Mouse (Mus musculus): Measurements from ENCODE around the gene Naa50. TPM values are rescaled to one million over a fixed set of nuclear protein-coding genes. Genes with fewer than 3 reads are reported as not detected.

Naa50 gene
- polyA plus RNA-seq, 1 experiment from 2014 or later: 92.1 TPM

DNA sequence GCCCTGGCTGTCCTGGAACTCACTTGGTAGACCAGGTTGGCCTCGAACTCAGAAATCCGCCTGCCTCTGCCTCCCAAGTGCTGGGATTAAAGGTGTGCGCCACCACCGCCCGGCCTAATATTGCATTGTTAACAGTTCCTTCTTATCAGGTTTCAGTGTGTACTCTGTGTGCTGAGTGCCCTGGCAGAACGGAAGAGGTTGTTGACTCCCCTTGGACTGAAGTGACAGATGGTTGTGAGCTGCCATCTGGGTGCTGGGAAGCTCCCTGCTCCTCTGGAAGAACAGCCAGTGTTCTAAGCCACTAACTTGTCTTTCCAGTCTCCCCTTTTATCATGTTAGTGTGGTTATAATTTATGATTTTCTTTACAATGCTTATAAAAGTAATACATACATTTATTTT, 64.7 kb downstream of the Naa50 start:
- H3K4me3 ChIP-seq (ENCODE audit: low read depth, low read length): no peak overlapping the region
- no peak overlapping the region for H3K4me2 ChIP-seq (ENCODE audit: low read depth, low read length)
- H3K4me1 ChIP-seq (ENCODE audit: control insufficient read depth, insufficient read depth, low read length): no peaks in the 10 kb centered on the region
- ATAC-seq (ENCODE audit: low read depth): peak; percentile 47; the same call in 1 of the 2 replicates
- H3K36me3 ChIP-seq (ENCODE audit: control insufficient read depth, insufficient read depth, low read length): peaks cover 68% of the 10 kb centered on the region
- H3K9ac ChIP-seq (ENCODE audit: low read depth, low read length): no peak overlapping the region
- WGBS: 88% methylated on average over 6 of the region's 6 CpGs
- H3K27me3 ChIP-seq (replicated peaks; ENCODE audit: control insufficient read depth, insufficient read depth, low read length): no peaks in the 10 kb centered on the region
- DNase-seq (ENCODE audit: low spot score): no peak
- H3K27ac ChIP-seq (replicated peaks; ENCODE audit: low read depth, low read length): no peak overlapping the region
- H3K9me3 ChIP-seq (ENCODE audit: control insufficient read depth, low read length): no peaks in the 10 kb centered on the region

GRCm38 (mm10) chr16:44205973-44206372, 66.3 kb downstream of the Naa50 start:
- no peaks in the 10 kb centered on the region for H3K27me3 ChIP-seq (replicated peaks; ENCODE audit: control insufficient read depth, insufficient read depth, low read length)
- WGBS: 83% methylated on average over 8 of the region's 8 CpGs
- no peaks in the 10 kb centered on the region for H3K9me3 ChIP-seq (ENCODE audit: control insufficient read depth, low read length)
- ATAC-seq (ENCODE audit: low read depth) (no peak), DNase-seq (ENCODE audit: low spot score) (no peak)
- H3K9ac ChIP-seq (ENCODE audit: low read depth, low read length): no peak overlapping the region
- H3K4me3 ChIP-seq (ENCODE audit: low read depth, low read length): no peak overlapping the region
- no peaks in the 10 kb centered on the region for H3K4me1 ChIP-seq (ENCODE audit: control insufficient read depth, insufficient read depth, low read length)
- H3K4me2 ChIP-seq (ENCODE audit: low read depth, low read length): no peak overlapping the region
- peaks cover 69% of the 10 kb centered on the region for H3K36me3 ChIP-seq (ENCODE audit: control insufficient read depth, insufficient read depth, low read length)
- H3K27ac ChIP-seq (replicated peaks; ENCODE audit: low read depth, low read length): no peak overlapping the region

DNA sequence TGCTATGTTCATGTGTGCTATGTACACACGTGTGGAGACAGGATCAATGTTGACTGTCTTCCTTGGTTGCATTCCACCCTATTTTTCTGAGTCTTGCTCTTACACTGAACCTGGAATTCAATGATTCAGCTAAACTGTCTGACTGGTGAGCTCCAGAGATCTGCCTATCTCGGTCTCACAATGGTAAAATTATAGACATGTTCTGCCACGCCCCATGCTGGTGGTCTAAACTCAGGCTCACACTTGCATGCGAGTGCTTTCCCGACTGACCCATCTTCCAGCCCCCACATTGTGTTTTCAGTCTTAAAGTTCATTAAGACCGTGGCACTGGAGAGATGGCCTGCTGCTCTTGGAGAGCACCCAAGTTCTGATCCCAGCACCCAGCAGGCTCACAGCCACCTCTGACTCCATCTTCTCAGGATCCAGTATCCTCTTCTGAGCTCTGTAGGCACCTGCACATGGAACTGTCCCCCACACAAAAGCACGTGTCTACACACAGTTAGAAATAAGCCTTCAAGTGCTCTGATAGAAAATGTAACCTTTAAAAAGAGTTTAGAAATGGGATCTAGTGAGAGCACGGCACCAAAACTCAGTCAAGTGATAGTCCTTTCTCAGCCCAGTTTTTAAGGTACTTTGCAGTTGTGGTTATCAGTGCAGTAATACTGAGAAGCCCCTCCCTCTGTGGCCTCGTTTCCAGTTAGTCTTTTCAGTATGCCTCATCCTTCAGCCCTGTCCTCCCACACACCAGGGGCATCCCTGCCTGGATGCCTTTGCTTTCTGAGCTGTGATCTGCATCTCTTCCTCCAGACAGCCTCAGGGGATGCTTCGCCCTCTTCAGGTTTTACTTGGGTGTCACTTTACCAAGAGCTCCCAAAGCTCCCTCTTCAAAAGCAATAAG, 70.8 kb downstream of the Naa50 start:
- Histone ChIP-seq H3K4me1 (ENCODE audit: control insufficient read depth, insufficient read depth, low read length) (no peaks in the 10 kb centered on the region), H3K4me2 (ENCODE audit: low read depth, low read length) (no peak overlapping the region), H3K4me3 (ENCODE audit: low read depth, low read length) (no peak overlapping the region), H3K9ac (ENCODE audit: low read depth, low read length) (no peak overlapping the region), H3K36me3 (ENCODE audit: control insufficient read depth, insufficient read depth, low read length) (peaks cover 79% of the 10 kb centered on the region), H3K27ac (replicated peaks; ENCODE audit: low read depth, low read length) (no peak overlapping the region), H3K9me3 (ENCODE audit: control insufficient read depth, low read length) (no peaks in the 10 kb centered on the region), H3K27me3 (replicated peaks; ENCODE audit: control insufficient read depth, insufficient read depth, low read length) (no peaks in the 10 kb centered on the region)
- ATAC-seq (ENCODE audit: low read depth): no peak
- no peak for DNase-seq (ENCODE audit: low spot score)
- WGBS: 70% methylated on average over 10 of the region's 10 CpGs

GRCm38 (mm10) chr16:44211054-44211414, 71.4 kb downstream of the Naa50 start:
- Histone ChIP-seq H3K4me1 (ENCODE audit: control insufficient read depth, insufficient read depth, low read length) (no peaks in the 10 kb centered on the region), H3K27me3 (replicated peaks; ENCODE audit: control insufficient read depth, insufficient read depth, low read length) (no peaks in the 10 kb centered on the region), H3K9me3 (ENCODE audit: control insufficient read depth, low read length) (no peaks in the 10 kb centered on the region), H3K4me2 (ENCODE audit: low read depth, low read length) (no peak overlapping the region), H3K9ac (ENCODE audit: low read depth, low read length) (no peak overlapping the region), H3K27ac (replicated peaks; ENCODE audit: low read depth, low read length) (no peak overlapping the region), H3K4me3 (ENCODE audit: low read depth, low read length) (no peak overlapping the region), H3K36me3 (ENCODE audit: control insufficient read depth, insufficient read depth, low read length) (peaks cover 79% of the 10 kb centered on the region)
- ATAC-seq (ENCODE audit: low read depth) (no peak), DNase-seq (ENCODE audit: low spot score) (no peak)
- WGBS: 87% methylated on average over 1 of the region's 1 CpGs

GRCm38 (mm10) chr16:44212703-44213102, 73.1 kb downstream of the Naa50 start:
- Histone ChIP-seq H3K4me1 (ENCODE audit: control insufficient read depth, insufficient read depth, low read length) (no peaks in the 10 kb centered on the region), H3K27me3 (replicated peaks; ENCODE audit: control insufficient read depth, insufficient read depth, low read length) (no peaks in the 10 kb centered on the region), H3K27ac (replicated peaks; ENCODE audit: low read depth, low read length) (no peak overlapping the region), H3K36me3 (ENCODE audit: control insufficient read depth, insufficient read depth, low read length) (peaks cover 79% of the 10 kb centered on the region), H3K4me2 (ENCODE audit: low read depth, low read length) (no peak overlapping the region), H3K9ac (ENCODE audit: low read depth, low read length) (no peak overlapping the region), H3K9me3 (ENCODE audit: control insufficient read depth, low read length) (no peaks in the 10 kb centered on the region), H3K4me3 (ENCODE audit: low read depth, low read length) (no peak overlapping the region)
- DNase-seq (ENCODE audit: low spot score): no peak
- 93% methylated on average over 7 of the region's 7 CpGs for WGBS
- ATAC-seq (ENCODE audit: low read depth): no peak

Other genes starting within 250 kb of the Naa50 start
- gene Qtrt2, start 213.0 kb upstream of the Naa50 start, polyA plus RNA-seq (2014; fragmentation: Nextera tagmentation; extraction: Ambion mirVana): 28.3 and 34.1 TPM in 2 replicates
- gene Zdhhc23, start 160.0 kb upstream of the Naa50 start, polyA plus RNA-seq (2014; fragmentation: Nextera tagmentation; extraction: Ambion mirVana): 0.71 and 1.2 TPM in 2 replicates
- gene Gramd1c, start 76.5 kb upstream of the Naa50 start, polyA plus RNA-seq (2014; fragmentation: Nextera tagmentation; extraction: Ambion mirVana): 7.7 and 8.2 TPM in 2 replicates
- gene Atp6v1a, start 125 bp upstream of the Naa50 start, polyA plus RNA-seq (2014; fragmentation: Nextera tagmentation; extraction: Ambion mirVana): 75.2 and 76.2 TPM in 2 replicates
- 4.7 and 5.5 TPM in 2 replicates for gene Usf3, start 33.4 kb downstream of the Naa50 start, polyA plus RNA-seq (2014; fragmentation: Nextera tagmentation; extraction: Ambion mirVana)
- 2.0 and 2.1 TPM in 2 replicates for gene Sidt1, start 193.4 kb downstream of the Naa50 start, polyA plus RNA-seq (2014; fragmentation: Nextera tagmentation; extraction: Ambion mirVana)
- 28.8 and 29.2 TPM in 2 replicates for gene Spice1, start 207.3 kb downstream of the Naa50 start, polyA plus RNA-seq (2014; fragmentation: Nextera tagmentation; extraction: Ambion mirVana)

Measured in embryonic facial prominence, embryonic 14.5 days (tissue).